Mouse (Mus musculus) liver, embryonic 16.5 days (tissue): ENCODE data around the gene Plekhg1. TPM values are rescaled to one million over a fixed set of nuclear protein-coding genes. Genes with fewer than 3 reads are reported as not detected.

Source experiments
- ATAC-seq: fragments of 200-750 bp; cut with Nextera tagmentation; 2 replicates; pipeline ENCODE4 v1.8.0; 2017; ENCODE audit warnings: low read depth, mild to moderate bottlenecking, moderate number of reproducible peaks, moderate library complexity
- H3K27ac ChIP-seq: fragments of 300-500 bp; sonication (generic); 2 replicates; pipeline ENCODE4 v1.5.1; 2014; ENCODE audit warnings: mild to moderate bottlenecking, low read length
- H3K27me3 ChIP-seq: fragments of 300-500 bp; sonication (generic); 2 replicates; pipeline ENCODE4 v1.6.1; 2014; ENCODE audit warnings: low read depth, low read length, mixed read lengths; ENCODE audit not compliant: control insufficient read depth, insufficient read depth
- H3K36me3 ChIP-seq: fragments of 300-500 bp; sonication (generic); 2 replicates; pipeline ENCODE4 v1.6.1; 2014; ENCODE audit warnings: mild to moderate bottlenecking; ENCODE audit not compliant: control insufficient read depth, insufficient read depth
- H3K4me1 ChIP-seq: fragments of 300-500 bp; sonication (generic); 2 replicates; pipeline ENCODE4 v1.6.1; 2014; ENCODE audit warnings: low read depth, low read length, mixed read lengths; ENCODE audit not compliant: control insufficient read depth
- H3K4me2 ChIP-seq: fragments of 300-500 bp; sonication (generic); 2 replicates; pipeline ENCODE4 v1.6.1; 2014; ENCODE audit warnings: low read depth, low read length, mixed read lengths
- H3K4me3 ChIP-seq: fragments of 300-500 bp; sonication (generic); 2 replicates; pipeline ENCODE4 v1.5.1; 2014; ENCODE audit warnings: low read depth, mild to moderate bottlenecking, low read length
- H3K9ac ChIP-seq: fragments of 300-500 bp; sonication (generic); 2 replicates; pipeline ENCODE4 v1.6.1; 2014; ENCODE audit warnings: low read depth, low read length
- H3K9me3 ChIP-seq: fragments of 300-500 bp; sonication (generic); replicated peaks from 2 replicates; pipeline ENCODE4 v1.6.1; 2016; ENCODE audit warnings: low read length; ENCODE audit not compliant: control insufficient read depth
- WGBS: fragments of 180-500 bp; shearing (Covaris S2); extraction: QIAGEN DNeasy Blood & Tissue Kit; methylation state at CpG from one replicate; pipeline ENCODE4 v1.1.7; 2014; ENCODE audit not compliant: insufficient replicate concordance; 5-methylcytosine and 5-hydroxymethylcytosine counted together
- polyA plus RNA-seq: library from polyadenylated mRNA; unstranded; fragments of >200 nt; fragmentation: Nextera tagmentation; extraction: Ambion mirVana; gene quantifications from 2 replicates; pipeline ENCODE4 v1.2.1, GENCODE M21; 2015

Gene Plekhg1
- polyA plus RNA-seq, 1 experiment from 2014 or later, result 2.2 TPM

- Histone ChIP-seq H3K4me2 (no peak overlapping the region), H3K27ac (no peak overlapping the region), H3K36me3 (no peaks in the 10 kb centered on the region), H3K4me1 (no peaks in the 10 kb centered on the region), H3K4me3 (no peak overlapping the region), H3K9ac (no peak overlapping the region), H3K9me3 (no peaks in the 10 kb centered on the region), H3K27me3 (no peaks in the 10 kb centered on the region)
- WGBS, result 55% methylated on average over 4 of the region's 4 CpGs
- ATAC-seq, result no peak
Observed at GRCm38 (mm10) chr10:3928008-3928545, 187.9 kb downstream of the Plekhg1 start.

- Histone ChIP-seq H3K27ac (no peak overlapping the region), H3K4me3 (no peak overlapping the region), H3K9me3 (no peaks in the 10 kb centered on the region), H3K36me3 (no peaks in the 10 kb centered on the region), H3K4me2 (no peak overlapping the region), H3K4me1 (no peaks in the 10 kb centered on the region), H3K9ac (no peak overlapping the region), H3K27me3 (no peaks in the 10 kb centered on the region)
- ATAC-seq, result no peak
Observed at GRCm38 (mm10) chr10:3931831-3932230, 191.7 kb downstream of the Plekhg1 start.

DNA sequence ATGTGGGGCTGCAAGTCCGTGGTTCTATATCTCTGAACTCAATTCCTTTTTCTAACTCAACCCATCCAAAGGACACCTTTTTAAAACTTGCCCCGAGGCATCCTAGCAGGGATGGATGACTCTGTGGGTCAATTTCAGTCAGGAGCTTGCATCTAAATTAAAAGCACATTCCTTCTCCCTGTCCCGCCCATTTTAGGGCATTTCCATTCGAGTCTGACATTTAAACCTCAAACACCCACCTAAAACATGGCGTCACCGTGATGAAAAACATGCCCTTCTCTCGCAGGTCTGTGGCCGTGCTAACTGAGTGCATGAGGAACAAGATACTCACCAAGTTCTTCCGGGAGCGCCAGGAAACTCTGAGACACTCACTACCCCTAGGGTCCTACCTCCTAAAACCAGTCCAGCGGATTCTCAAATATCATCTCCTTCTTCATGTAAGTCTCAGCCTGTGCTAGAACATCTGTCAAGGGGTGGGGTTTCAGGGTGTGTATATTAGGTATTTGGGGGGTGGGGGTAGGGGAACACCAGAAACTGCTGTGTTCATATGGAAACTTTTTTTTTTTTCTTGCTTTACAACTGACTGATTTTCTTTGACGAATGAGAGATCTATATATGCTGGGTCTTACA is 193.3 kb downstream of the Plekhg1 start:
- Histone ChIP-seq H3K27me3 (no peaks in the 10 kb centered on the region), H3K4me3 (no peak overlapping the region), H3K9me3 (no peaks in the 10 kb centered on the region), H3K4me2 (no peak overlapping the region), H3K4me1 (no peaks in the 10 kb centered on the region), H3K36me3 (no peaks in the 10 kb centered on the region), H3K9ac (no peak overlapping the region), H3K27ac (no peak overlapping the region)
- no peak for ATAC-seq
- 58% methylated on average over 12 of the region's 12 CpGs for WGBS

DNA sequence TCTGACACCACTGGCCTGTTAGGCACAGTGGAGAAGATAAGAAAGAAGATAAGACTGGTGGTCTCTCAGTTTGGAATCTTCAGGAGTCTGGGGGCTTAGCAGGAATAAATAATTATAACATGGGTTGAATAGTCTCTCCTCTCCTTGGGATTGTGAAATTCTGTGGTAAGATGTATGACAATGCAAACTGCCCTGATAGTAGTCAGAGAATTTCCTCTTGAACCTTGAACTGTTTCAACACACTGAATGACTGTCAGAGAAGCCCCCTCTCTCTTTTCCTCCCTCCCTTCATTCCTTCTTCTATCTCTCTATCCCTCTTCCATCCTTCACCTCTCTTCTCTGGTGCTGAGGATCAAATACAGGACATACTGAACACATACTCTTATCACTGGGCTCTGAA is 196.7 kb downstream of the Plekhg1 start:
- no peaks in the 10 kb centered on the region for H3K9me3 ChIP-seq
- H3K27ac ChIP-seq, result no peak overlapping the region
- H3K4me2 ChIP-seq, result no peak overlapping the region
- no peaks in the 10 kb centered on the region for H3K4me1 ChIP-seq
- ATAC-seq, result no peak
- no peak overlapping the region for H3K9ac ChIP-seq
- H3K27me3 ChIP-seq, result no peaks in the 10 kb centered on the region
- H3K36me3 ChIP-seq, result no peaks in the 10 kb centered on the region
- H3K4me3 ChIP-seq, result no peak overlapping the region

DNA sequence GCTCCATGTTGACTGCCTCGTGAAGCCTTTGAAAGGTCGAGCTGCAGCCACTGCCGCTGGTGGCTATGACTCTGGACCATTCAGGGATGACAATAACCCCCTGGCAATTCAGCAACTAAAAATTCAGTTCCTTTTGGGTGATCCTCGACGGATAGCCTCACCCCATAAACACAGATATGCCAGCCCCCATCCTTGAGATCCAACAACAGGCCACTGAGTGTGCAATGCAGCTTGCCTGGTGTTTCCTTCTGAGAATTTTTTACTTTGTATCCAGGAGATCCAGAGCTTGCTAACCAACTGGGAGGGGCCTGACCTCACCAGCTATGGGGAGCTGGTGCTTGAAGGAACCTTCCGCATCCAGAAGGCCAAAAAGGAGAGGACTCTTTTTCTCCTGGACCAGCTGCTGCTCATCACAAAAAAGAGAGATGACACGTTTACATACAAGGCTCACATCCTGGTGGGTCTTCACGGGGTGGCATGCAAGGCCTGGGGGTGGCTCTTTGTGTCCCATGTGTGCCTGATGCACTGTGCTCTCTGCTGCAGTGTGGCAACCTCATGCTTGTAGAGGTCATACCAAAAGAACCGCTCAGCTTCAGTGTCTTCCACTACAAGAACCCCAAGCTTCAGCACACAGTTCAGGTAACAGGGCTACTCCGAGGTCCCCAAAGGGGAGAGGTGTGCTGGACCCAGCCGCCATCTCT is 199.9 kb downstream of the Plekhg1 start:
- Histone ChIP-seq H3K27ac (no peak overlapping the region), H3K9me3 (no peaks in the 10 kb centered on the region), H3K9ac (no peak overlapping the region), H3K27me3 (no peaks in the 10 kb centered on the region), H3K4me3 (no peak overlapping the region), H3K4me1 (no peaks in the 10 kb centered on the region), H3K4me2 (no peak overlapping the region), H3K36me3 (no peaks in the 10 kb centered on the region)
- no peak for ATAC-seq
- 67% methylated on average over 11 of the region's 11 CpGs for WGBS

- Histone ChIP-seq H3K4me1 (no peaks in the 10 kb centered on the region), H3K4me2 (no peak overlapping the region), H3K9ac (no peak overlapping the region), H3K27me3 (no peaks in the 10 kb centered on the region), H3K9me3 (no peaks in the 10 kb centered on the region), H3K27ac (no peak overlapping the region), H3K36me3 (no peaks in the 10 kb centered on the region), H3K4me3 (no peak overlapping the region)
- WGBS, result 63% methylated on average over 6 of the region's 6 CpGs
- no peak for ATAC-seq
Observed at GRCm38 (mm10) chr10:3940596-3940975, 200.4 kb downstream of the Plekhg1 start.

- Histone ChIP-seq H3K36me3 (no peaks in the 10 kb centered on the region), H3K27ac (no peak overlapping the region)
- ATAC-seq, result no peak
Observed at GRCm38 (mm10) chr10:3941054-3941757, 201.0 kb downstream of the Plekhg1 start.

DNA sequence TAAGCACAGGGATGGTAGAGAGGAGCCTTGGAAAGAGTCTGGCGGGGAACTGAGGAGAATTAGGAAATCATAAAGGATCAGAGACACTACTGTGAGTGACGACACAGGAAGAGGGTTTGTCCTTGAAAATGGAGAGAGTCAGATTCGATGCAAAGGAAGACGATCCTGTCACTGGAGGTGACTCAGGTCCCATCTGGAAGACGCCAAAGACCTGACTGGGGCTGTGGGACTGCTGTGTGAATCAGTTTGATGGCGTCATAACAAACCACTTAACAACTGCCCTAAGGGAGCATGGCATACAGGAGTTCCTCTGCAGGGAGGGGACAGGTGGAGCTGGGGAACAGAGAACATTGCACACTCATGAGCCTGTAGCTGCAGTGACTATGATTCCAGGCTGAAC is 202.1 kb downstream of the Plekhg1 start:
- H3K4me1 ChIP-seq, result no peaks in the 10 kb centered on the region
- H3K36me3 ChIP-seq, result no peaks in the 10 kb centered on the region
- H3K4me2 ChIP-seq, result no peak overlapping the region
- no peaks in the 10 kb centered on the region for H3K27me3 ChIP-seq
- no peak for ATAC-seq
- no peak overlapping the region for H3K27ac ChIP-seq
- no peak overlapping the region for H3K9ac ChIP-seq
- no peak overlapping the region for H3K4me3 ChIP-seq
- WGBS, result 42% methylated on average over 6 of the region's 6 CpGs
- no peaks in the 10 kb centered on the region for H3K9me3 ChIP-seq

More at GRCm38 (mm10) chr10:3941054-3941757, 201.0 kb downstream of the Plekhg1 start:
- Histone ChIP-seq H3K4me1 (no peaks in the 10 kb centered on the region), H3K4me3 (no peak overlapping the region), H3K9ac (no peak overlapping the region), H3K9me3 (no peaks in the 10 kb centered on the region), H3K4me2 (no peak overlapping the region), H3K27me3 (no peaks in the 10 kb centered on the region)
- WGBS, result 52% methylated on average over 11 of the region's 11 CpGs
